Mouse (Mus musculus): ENCODE measurements around the gene 4933427I04Rik. TPM values are rescaled to one million over a fixed set of nuclear protein-coding genes. Genes with fewer than 3 reads are reported as not detected.

4933427I04Rik gene
- 0.09 and 0.12 TPM in 2 replicates for polyA plus RNA-seq (2015; fragmentation: Nextera tagmentation; extraction: Ambion mirVana)

GRCm38 (mm10) chr4:123859379-123859778, at the start of gene 4933427I04Rik:
4933427I04Rik (plus strand) TSS chr4:123859679.
- Histone ChIP-seq H3K9ac (no peak within 1 kb of the TSS), H3K9me3 (replicated peaks) (no peaks in the 10 kb centered on the region), H3K27ac (replicated peaks) (no peak within 1 kb of the TSS), H3K36me3 (no peaks in the 10 kb centered on the region), H3K4me1 (no peaks in the 10 kb centered on the region), H3K27me3 (no peaks in the 10 kb centered on the region), H3K4me2 (replicated peaks) (no peak within 1 kb of the TSS), H3K4me3 (replicated peaks) (no peak within 1 kb of the TSS)
- WGBS = 85% methylated on average over 3 of the region's 3 CpGs
- ATAC-seq (ENCODE audit: insufficient number of reproducible peaks, low FRiP score, low TSS enrichment, low read depth) = no peak

- H3K27me3 ChIP-seq = no peaks in the 10 kb centered on the region
- 71% methylated on average over 12 of the region's 12 CpGs for WGBS
- H3K4me1 ChIP-seq = no peaks in the 10 kb centered on the region
- no peak overlapping the region for H3K4me2 ChIP-seq (replicated peaks)
- no peak overlapping the region for H3K27ac ChIP-seq (replicated peaks)
- H3K36me3 ChIP-seq = no peaks in the 10 kb centered on the region
- no peak overlapping the region for H3K4me3 ChIP-seq (replicated peaks)
- H3K9ac ChIP-seq = no peak overlapping the region
- H3K9me3 ChIP-seq (replicated peaks) = no peaks in the 10 kb centered on the region
- ATAC-seq (ENCODE audit: insufficient number of reproducible peaks, low FRiP score, low TSS enrichment, low read depth) = no peak
Measured at GRCm38 (mm10) chr4:123810475-123811295, 48.8 kb upstream of the 4933427I04Rik start.

- WGBS = 83% methylated on average over 3 of the region's 3 CpGs
Measured at GRCm38 (mm10) chr4:123812525-123812924, 47.0 kb upstream of the 4933427I04Rik start.

GRCm38 (mm10) chr4:123814030-123814501, 45.4 kb upstream of the 4933427I04Rik start:
- no peak overlapping the region for H3K9ac ChIP-seq
- WGBS = 55% methylated on average over 7 of the region's 7 CpGs
- no peak overlapping the region for H3K4me2 ChIP-seq (replicated peaks)
- no peaks in the 10 kb centered on the region for H3K4me1 ChIP-seq
- ATAC-seq (ENCODE audit: insufficient number of reproducible peaks, low FRiP score, low TSS enrichment, low read depth) = no peak
- no peak overlapping the region for H3K4me3 ChIP-seq (replicated peaks)
- no peak overlapping the region for H3K27ac ChIP-seq (replicated peaks)
- no peaks in the 10 kb centered on the region for H3K27me3 ChIP-seq
- H3K36me3 ChIP-seq = no peaks in the 10 kb centered on the region
- no peaks in the 10 kb centered on the region for H3K9me3 ChIP-seq (replicated peaks)

More at GRCm38 (mm10) chr4:123812525-123812924, 47.0 kb upstream of the 4933427I04Rik start:
- no peaks in the 10 kb centered on the region for H3K27me3 ChIP-seq
- no peak overlapping the region for H3K4me3 ChIP-seq (replicated peaks)
- H3K4me1 ChIP-seq = no peaks in the 10 kb centered on the region
- H3K4me2 ChIP-seq (replicated peaks) = no peak overlapping the region
- no peak overlapping the region for H3K27ac ChIP-seq (replicated peaks)
- no peaks in the 10 kb centered on the region for H3K9me3 ChIP-seq (replicated peaks)
- ATAC-seq (ENCODE audit: insufficient number of reproducible peaks, low FRiP score, low TSS enrichment, low read depth) = no peak
- H3K9ac ChIP-seq = no peak overlapping the region
- no peaks in the 10 kb centered on the region for H3K36me3 ChIP-seq

DNA sequence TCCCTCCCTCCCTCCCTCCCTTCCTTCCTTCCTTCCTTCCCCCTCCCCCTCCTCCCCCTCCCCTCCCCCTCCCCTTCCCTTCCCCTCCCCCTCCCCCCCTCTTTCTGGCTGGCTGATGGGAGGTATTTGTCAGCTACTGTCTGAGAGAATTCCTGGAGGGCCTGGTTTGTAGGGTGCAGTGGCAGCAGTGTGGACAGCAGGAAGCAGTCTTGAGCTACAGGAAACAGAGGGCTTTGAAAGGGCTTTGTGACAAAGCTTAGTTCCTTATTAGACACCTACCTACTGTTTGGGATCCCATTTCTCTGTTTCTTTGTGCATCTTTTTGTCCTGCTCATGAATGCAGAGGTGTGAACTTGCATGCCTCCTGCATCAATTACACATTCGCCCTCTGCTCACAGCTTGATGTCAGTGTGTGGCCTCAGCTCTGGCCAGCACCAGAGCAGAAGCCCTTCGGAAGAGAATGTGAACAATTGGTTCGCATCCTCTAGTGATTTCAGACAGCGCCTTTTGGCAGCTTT, 40.3 kb upstream of the 4933427I04Rik start:
- WGBS = 53% methylated on average over 4 of the region's 4 CpGs
- H3K27ac ChIP-seq (replicated peaks) = no peak overlapping the region

GRCm38 (mm10) chr4:123842126-123842525, 17.4 kb upstream of the 4933427I04Rik start:
- WGBS = 82% methylated on average over 8 of the region's 8 CpGs
- no peak for ATAC-seq (ENCODE audit: insufficient number of reproducible peaks, low FRiP score, low TSS enrichment, low read depth)
- Histone ChIP-seq H3K9me3 (replicated peaks) (no peaks in the 10 kb centered on the region), H3K36me3 (no peaks in the 10 kb centered on the region), H3K27me3 (no peaks in the 10 kb centered on the region), H3K4me1 (no peaks in the 10 kb centered on the region), H3K27ac (replicated peaks) (no peak overlapping the region), H3K9ac (no peak overlapping the region), H3K4me2 (replicated peaks) (no peak overlapping the region), H3K4me3 (replicated peaks) (no peak overlapping the region)

More for the DNA sequence above, 40.3 kb upstream of the 4933427I04Rik start:
- no peaks in the 10 kb centered on the region for H3K4me1 ChIP-seq
- H3K4me2 ChIP-seq (replicated peaks) = no peak overlapping the region
- H3K27me3 ChIP-seq = no peaks in the 10 kb centered on the region
- no peak overlapping the region for H3K4me3 ChIP-seq (replicated peaks)
- ATAC-seq (ENCODE audit: insufficient number of reproducible peaks, low FRiP score, low TSS enrichment, low read depth) = no peak
- no peaks in the 10 kb centered on the region for H3K36me3 ChIP-seq
- no peaks in the 10 kb centered on the region for H3K9me3 ChIP-seq (replicated peaks)
- no peak overlapping the region for H3K9ac ChIP-seq

DNA sequence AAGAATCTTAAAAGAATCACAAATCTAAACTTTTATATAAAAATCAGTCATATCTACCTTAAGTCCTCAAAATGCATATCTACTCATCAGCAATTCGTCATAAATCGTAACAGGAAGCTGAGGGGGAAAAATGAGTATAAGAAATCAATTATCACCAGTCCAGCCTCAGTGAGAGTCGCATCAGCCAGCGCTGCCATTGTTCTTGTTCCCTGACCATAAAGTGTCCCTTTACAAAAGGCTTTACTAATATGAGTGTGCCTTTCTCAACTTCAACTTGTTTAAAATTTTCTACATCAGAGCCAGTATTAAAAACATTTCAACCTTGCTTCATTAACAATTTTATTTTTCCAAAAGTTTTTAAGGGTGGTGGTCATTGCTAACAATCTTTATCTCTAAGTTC, 2.6 kb upstream of the 4933427I04Rik start:
- 51% methylated on average over 4 of the region's 4 CpGs for WGBS
- Histone ChIP-seq H3K4me3 (replicated peaks) (no peak overlapping the region), H3K27me3 (no peaks in the 10 kb centered on the region), H3K4me2 (replicated peaks) (no peak overlapping the region), H3K27ac (replicated peaks) (no peak overlapping the region), H3K4me1 (no peaks in the 10 kb centered on the region), H3K36me3 (no peaks in the 10 kb centered on the region), H3K9ac (no peak overlapping the region), H3K9me3 (replicated peaks) (no peaks in the 10 kb centered on the region)
- no peak for ATAC-seq (ENCODE audit: insufficient number of reproducible peaks, low FRiP score, low TSS enrichment, low read depth)

DNA sequence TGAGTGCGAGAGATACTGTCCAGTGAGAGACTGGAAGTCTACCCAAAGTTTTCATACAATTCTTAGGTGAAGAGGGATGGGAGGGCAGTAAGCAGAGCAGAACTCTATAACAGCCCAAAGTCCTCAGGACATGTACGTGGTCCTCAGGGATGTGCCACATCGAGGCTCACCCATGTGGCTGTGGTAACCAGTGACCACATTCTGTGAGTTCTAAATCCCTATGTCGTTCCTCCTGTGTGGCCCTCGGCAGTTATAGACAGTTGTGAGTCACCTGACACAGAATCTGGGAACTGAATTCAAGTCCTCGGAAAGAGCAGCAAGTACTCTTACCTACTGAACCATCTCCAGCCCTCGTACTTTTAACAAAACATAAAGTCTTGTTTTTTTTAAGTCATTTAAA, 1.4 kb upstream of the 4933427I04Rik start:
- Histone ChIP-seq H3K27me3 (no peaks in the 10 kb centered on the region), H3K9me3 (replicated peaks) (no peaks in the 10 kb centered on the region), H3K27ac (replicated peaks) (no peak overlapping the region), H3K9ac (no peak overlapping the region), H3K36me3 (no peaks in the 10 kb centered on the region), H3K4me1 (no peaks in the 10 kb centered on the region), H3K4me3 (replicated peaks) (no peak overlapping the region), H3K4me2 (replicated peaks) (no peak overlapping the region)
- no peak for ATAC-seq (ENCODE audit: insufficient number of reproducible peaks, low FRiP score, low TSS enrichment, low read depth)
- WGBS = 80% methylated on average over 7 of the region's 7 CpGs

DNA sequence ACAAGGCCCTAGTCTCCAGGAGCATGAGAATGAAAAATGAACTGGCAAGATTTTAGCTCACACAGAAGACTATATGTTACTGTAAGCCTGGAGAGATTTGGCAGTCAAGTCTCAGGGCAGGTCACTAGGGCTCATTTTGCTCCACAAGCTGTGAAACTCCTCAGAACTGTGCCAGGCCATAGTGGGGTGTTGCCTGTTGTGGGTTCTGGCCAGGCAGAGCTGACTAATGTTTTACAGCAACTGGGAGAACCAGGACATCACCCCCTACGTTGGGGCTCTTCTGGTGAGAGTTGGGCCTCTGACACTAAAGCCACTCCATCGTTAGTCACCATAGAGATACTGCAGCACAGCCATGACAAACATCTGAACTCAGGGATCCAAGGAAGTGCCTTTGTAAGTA, 324 bp downstream of the 4933427I04Rik start:
- H3K27ac ChIP-seq (replicated peaks) = no peak overlapping the region
- no peak overlapping the region for H3K4me2 ChIP-seq (replicated peaks)
- no peaks in the 10 kb centered on the region for H3K9me3 ChIP-seq (replicated peaks)
- no peak overlapping the region for H3K9ac ChIP-seq
- no peaks in the 10 kb centered on the region for H3K36me3 ChIP-seq
- no peaks in the 10 kb centered on the region for H3K4me1 ChIP-seq
- ATAC-seq (ENCODE audit: insufficient number of reproducible peaks, low FRiP score, low TSS enrichment, low read depth) = no peak
- no peak overlapping the region for H3K4me3 ChIP-seq (replicated peaks)
- no peaks in the 10 kb centered on the region for H3K27me3 ChIP-seq
- 70% methylated on average over 2 of the region's 2 CpGs for WGBS

- no peaks in the 10 kb centered on the region for H3K4me1 ChIP-seq
- no peak overlapping the region for H3K27ac ChIP-seq (replicated peaks)
- H3K9ac ChIP-seq = no peak overlapping the region
- H3K9me3 ChIP-seq (replicated peaks) = no peaks in the 10 kb centered on the region
- ATAC-seq (ENCODE audit: insufficient number of reproducible peaks, low FRiP score, low TSS enrichment, low read depth) = no peak
- H3K4me2 ChIP-seq (replicated peaks) = no peak overlapping the region
- H3K4me3 ChIP-seq (replicated peaks) = no peak overlapping the region
- no peaks in the 10 kb centered on the region for H3K36me3 ChIP-seq
- H3K27me3 ChIP-seq = no peaks in the 10 kb centered on the region
- 78% methylated on average over 5 of the region's 5 CpGs for WGBS
Measured at GRCm38 (mm10) chr4:123860621-123861020, 1.1 kb downstream of the 4933427I04Rik start.

DNA sequence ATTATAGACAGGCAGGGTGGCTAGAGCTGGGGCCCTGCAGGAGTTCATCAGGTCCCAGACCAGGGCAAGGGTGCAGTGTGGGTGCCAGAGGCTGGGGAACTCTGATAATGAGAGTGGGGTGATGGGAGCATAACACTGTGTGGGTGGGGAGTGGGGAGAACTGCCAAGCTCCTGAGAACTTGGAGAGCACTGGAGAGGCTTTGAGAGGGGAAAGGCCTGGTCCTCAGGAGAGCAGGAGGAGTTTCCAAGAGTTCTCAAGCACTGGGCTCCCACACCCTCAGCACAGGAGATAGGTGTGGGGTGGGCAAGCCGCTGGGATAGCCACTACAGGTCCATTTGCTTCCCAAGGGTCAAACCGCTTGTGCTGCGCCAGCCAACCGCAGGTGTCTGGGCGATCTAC, 34.2 kb downstream of the 4933427I04Rik start:
- H3K4me2 ChIP-seq (replicated peaks) = no peak overlapping the region
- ATAC-seq (ENCODE audit: insufficient number of reproducible peaks, low FRiP score, low TSS enrichment, low read depth) = no peak

More for the DNA sequence above, 34.2 kb downstream of the 4933427I04Rik start:
- Histone ChIP-seq H3K4me1 (no peaks in the 10 kb centered on the region), H3K9me3 (replicated peaks) (no peaks in the 10 kb centered on the region), H3K9ac (no peak overlapping the region), H3K27ac (replicated peaks) (no peak overlapping the region), H3K36me3 (no peaks in the 10 kb centered on the region), H3K4me3 (replicated peaks) (no peak overlapping the region), H3K27me3 (no peaks in the 10 kb centered on the region)
- 86% methylated on average over 5 of the region's 5 CpGs for WGBS
